Mouse (Mus musculus) lung, adult 2 months (tissue): Measurements from ENCODE around the gene Cntnap1. TPM values are rescaled to one million over a fixed set of nuclear protein-coding genes. Genes with fewer than 3 reads are reported as not detected.

Experiments
- DNase-seq: peaks from one replicate; pipeline ENCODE4 v3.0.0; 2022
- H3K4me1 ChIP-seq: fragments of 200-500 bp; 2 replicates; pipeline ENCODE4 v1.6.1; 2011; ENCODE audit warnings: low read length; ENCODE audit not compliant: control insufficient read depth, insufficient read depth
- H3K4me3 ChIP-seq: fragments of 200-500 bp; replicated peaks from 2 replicates; pipeline ENCODE3; 2011; ENCODE audit warnings: low read depth, mild to moderate bottlenecking, control low read depth, low read length; ENCODE audit errors: extremely low read depth
- CTCF ChIP-seq: fragments of 200-500 bp; IDR thresholded peaks from 2 replicates; pipeline ENCODE4 v1.5.1; 2011; ENCODE audit warnings: mild to moderate bottlenecking, low read length, control low read depth; ENCODE audit not compliant: insufficient read depth
- POLR2A ChIP-seq: fragments of 200-500 bp; IDR thresholded peaks from 2 replicates; pipeline ENCODE4 v1.6.1; 2011; ENCODE audit warnings: low read depth, mild to moderate bottlenecking, control low read depth, low read length, borderline replicate concordance; ENCODE audit errors: extremely low read depth
- WGBS: fragments of 180-500 bp; shearing (Covaris S2); methylation state at CpG from one replicate; pipeline ENCODE4 v1.1.7; 2018; 5-methylcytosine and 5-hydroxymethylcytosine counted together
- polyA plus RNA-seq: library from polyadenylated mRNA; depleted of rRNA; stranded (reverse); fragments of >200 nt; gene quantifications from 2 replicates; pipeline ENCODE4 v1.2.3, GENCODE M21; 2012

The Cntnap1 gene
- polyA plus RNA-seq, 1 experiment = 2.7 TPM

DNA sequence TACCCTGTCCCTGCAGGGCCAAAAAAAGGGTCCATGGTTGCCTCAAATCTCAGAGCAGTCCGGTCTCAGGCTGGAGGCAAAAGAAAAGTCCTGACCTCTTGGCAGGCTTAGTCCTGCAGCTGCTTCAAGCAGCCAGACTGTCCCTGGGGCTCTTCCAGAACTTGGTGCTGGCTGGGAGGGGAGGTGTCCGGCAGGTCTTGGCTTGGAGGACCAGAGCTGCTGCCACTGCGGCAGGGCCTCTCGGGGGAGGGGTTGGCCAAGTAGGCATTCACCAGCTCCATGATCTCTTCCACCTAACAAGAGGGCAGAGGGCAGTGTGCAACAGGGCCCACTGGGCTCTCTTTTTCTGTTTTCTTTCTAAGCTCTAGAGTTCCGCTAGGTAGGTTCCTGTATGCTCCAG, 7.6 kb upstream of the Cntnap1 start:
- Histone ChIP-seq H3K4me3 (no peak overlapping the region), H3K4me1 (peaks cover 6% of the 10 kb centered on the region; the same call in 1 of the 2 replicates)
- no peak for DNase-seq
- no peak for TF ChIP-seq POLR2A
- no peak for TF ChIP-seq CTCF
- WGBS = 42% methylated on average over 5 of the region's 5 CpGs

DNA sequence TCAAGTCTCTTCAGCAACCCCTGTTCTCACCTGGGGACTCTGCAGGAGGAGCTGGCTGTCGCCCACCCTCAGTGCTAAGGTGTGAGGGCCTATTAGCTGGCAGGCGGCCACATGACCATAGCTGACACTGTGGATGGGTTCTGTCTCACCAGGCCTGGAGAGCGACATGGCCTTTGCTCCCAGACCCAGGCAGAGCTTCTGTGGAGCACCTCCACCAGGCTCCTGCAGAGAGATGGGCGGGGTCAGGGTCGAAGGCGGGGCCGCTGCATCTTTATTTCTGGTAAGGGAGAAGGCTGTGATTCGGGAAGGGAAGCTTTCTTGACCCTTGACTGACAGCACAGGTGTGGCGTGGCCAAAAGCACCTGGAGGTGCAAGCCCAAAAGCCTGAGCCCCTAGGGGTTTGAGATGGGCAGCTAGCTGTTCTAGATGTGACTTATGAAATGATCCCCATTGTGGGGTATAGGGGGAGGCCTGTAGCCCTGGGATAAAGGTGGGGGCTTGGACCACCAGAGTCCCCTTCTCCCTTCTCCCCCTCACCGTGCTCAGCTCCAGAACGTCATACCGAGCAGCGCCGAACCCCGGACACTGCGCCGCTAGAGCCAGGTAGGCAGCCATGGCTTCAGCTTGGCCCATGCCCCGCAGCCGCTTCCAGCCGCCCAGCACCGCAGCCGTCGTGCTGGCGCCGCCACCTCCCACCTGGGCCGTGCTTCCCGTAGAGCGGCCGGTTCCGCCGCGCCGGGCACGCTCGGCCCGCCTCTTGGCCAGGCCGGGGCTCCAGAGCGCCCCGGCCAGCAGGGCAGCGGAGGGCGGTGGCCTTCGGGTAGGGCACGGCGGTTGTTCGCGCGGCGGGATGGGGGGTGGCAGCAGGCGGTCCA, 6.6 kb upstream of the Cntnap1 start:
- Histone ChIP-seq H3K4me3 (no peak overlapping the region), H3K4me1 (peaks cover 8% of the 10 kb centered on the region; the same call in 1 of the 2 replicates)
- TF ChIP-seq POLR2A (no peak), CTCF (no peak)
- DNase-seq = no peak
- WGBS = 69% methylated on average over 45 of the region's 49 CpGs

DNA sequence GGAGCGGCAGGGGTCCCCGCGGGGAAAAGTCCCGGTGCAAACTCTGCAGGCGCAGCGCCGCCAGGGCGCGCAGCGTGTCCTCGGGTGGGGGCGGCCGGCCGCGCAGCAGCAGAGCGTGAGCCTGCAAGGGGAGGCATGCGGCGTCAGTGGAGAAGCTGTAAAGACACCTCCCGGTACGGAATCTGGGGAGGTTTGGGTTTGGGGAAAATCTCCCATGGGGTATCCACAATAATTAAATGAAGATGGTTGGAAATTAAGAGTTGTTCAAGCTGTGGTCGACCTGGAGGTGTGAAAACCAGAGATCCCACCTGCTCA, 6.0 kb upstream of the Cntnap1 start:
- no peak overlapping the region for H3K4me3 ChIP-seq
- 60% methylated on average over 21 of the region's 21 CpGs for WGBS
- DNase-seq = no peak
- H3K4me1 ChIP-seq = peaks cover 8% of the 10 kb centered on the region; the same call in 1 of the 2 replicates
- TF ChIP-seq POLR2A (no peak), CTCF (no peak)

DNA sequence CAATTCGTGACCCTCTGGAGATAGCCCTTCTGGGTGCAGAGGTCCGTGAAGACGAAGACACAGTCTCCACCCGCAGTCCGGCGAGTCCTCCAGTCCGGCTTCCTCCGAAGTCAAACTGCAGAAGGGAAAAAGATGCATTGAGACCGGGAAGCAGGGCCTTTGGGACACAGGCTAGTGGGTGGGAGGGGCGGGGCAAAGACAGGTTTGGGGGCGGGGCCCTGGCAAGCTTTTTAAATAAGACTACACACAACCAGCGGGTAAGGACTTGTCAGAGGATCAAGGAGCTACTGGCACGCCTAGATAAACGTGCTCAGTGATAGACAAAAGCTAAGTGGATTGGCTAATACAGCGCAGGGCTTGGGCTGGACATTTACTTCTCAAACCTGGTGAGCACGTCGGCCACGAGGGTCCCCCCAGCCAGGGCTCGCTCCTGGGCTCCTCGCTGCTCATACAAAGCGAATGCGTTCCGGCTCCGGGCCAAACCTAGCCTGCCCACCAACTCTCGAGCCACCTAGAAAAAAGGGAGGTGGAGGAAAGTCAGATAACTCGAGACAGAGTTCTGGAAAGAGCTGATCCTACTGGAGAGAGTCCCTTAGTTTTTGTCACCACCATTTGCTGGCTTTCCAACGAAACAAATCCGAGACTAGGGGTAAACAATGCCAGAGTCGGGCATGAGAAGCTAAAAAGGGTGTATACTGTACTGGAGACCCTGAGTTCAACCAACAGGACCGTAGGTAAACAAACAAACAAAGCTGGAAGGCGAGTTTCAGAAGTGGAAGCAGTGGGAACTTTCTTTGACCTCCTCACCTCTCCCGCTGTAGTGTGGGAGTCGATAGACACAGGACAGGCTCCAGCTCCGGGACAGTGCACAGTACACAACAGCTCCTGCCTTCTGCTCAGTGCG, 5.4 kb upstream of the Cntnap1 start:
- TF ChIP-seq POLR2A (no peak), CTCF (no peak)
- WGBS = 61% methylated on average over 35 of the region's 35 CpGs
- DNase-seq = no peak
- Histone ChIP-seq H3K4me3 (no peak overlapping the region), H3K4me1 (peaks cover 8% of the 10 kb centered on the region; the same call in 1 of the 2 replicates)

DNA sequence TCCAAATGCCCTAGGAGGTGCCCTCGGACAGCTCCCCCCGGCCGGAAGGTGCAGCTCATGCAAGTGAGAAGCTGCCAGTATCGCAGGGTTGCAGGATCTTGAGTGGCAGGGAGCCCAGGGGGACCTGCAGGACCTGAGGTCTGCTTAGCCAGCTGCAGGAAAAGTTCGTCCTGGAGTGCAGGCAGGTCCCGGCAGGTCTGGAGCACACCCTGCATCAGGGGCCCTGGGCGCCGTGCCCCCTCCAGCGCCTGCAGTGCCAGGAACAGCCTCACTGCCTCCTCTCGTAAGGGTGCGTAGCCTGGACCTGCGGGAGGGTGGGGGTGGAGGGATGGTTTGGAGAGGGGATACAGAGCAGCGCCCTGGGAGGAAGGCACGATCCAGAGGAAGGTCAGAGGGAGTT, 4.0 kb upstream of the Cntnap1 start:
- no peak for DNase-seq
- no peak overlapping the region for H3K4me3 ChIP-seq
- no peak for TF ChIP-seq POLR2A
- TF ChIP-seq CTCF = no peak
- WGBS = 86% methylated on average over 14 of the region's 14 CpGs
- peaks cover 8% of the 10 kb centered on the region; the same call in 1 of the 2 replicates for H3K4me1 ChIP-seq

DNA sequence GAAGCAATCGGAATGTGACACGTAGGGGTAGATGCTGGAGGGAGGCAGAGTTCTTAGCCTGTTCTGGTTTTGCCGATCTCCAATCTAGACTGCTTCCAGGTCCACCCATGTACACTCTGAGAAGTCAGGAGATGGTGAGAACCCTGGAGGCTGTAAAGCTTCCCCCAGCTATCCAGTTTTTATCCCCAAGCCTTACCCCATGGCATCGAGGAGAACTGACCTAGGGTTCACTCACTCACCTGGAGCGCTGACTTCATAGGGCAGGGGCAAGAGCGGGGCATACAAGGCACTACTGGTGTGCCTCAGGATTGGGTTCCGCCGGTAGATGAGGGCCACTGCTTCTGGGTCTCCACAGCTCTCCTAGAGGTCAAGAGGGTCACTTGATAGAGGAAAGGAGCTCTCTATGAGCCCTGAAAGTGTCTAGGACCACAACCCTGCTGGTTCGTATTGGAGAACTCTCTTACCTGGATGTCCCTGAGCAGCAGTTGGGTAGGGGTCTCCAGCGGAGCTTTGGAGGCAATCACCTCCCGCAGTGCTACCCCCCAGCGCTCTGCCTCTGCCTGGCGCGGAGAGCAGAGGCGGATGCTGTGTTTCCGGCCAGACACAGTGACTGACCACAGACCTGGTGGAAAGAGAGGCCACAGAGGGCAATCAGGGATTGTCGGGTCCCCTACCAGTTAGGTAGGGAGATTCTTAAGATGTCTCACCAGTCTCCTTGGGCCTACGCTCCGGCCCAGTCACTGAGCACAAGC, 2.9 kb upstream of the Cntnap1 start:
- TF ChIP-seq POLR2A (no peak), CTCF (no peak)
- H3K4me3 ChIP-seq = no peak overlapping the region
- peaks cover 13% of the 10 kb centered on the region; the same call in 1 of the 2 replicates for H3K4me1 ChIP-seq
- DNase-seq = no peak
- 84% methylated on average over 19 of the region's 19 CpGs for WGBS

DNA sequence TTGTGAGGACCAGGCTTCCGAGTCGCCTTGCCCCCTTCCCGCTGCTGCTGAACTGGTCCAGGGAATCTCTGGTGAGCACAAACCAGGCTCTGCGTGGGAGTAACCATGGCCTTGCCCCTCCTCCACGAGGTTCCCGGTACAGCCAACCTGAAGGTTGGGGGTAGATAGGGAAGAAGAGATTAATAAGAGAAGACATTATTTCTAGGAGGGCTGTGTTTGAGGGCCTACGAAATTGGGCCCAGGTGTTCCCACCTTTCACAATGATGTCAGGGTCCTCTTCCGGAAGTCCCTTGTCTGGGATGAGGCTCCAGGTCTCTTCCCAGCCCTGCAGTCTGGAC, 2.4 kb upstream of the Cntnap1 start:
- TF ChIP-seq POLR2A (no peak), CTCF (no peak)
- WGBS = 73% methylated on average over 8 of the region's 8 CpGs
- H3K4me3 ChIP-seq = no peak overlapping the region
- H3K4me1 ChIP-seq = peaks cover 14% of the 10 kb centered on the region
- DNase-seq = no peak

DNA sequence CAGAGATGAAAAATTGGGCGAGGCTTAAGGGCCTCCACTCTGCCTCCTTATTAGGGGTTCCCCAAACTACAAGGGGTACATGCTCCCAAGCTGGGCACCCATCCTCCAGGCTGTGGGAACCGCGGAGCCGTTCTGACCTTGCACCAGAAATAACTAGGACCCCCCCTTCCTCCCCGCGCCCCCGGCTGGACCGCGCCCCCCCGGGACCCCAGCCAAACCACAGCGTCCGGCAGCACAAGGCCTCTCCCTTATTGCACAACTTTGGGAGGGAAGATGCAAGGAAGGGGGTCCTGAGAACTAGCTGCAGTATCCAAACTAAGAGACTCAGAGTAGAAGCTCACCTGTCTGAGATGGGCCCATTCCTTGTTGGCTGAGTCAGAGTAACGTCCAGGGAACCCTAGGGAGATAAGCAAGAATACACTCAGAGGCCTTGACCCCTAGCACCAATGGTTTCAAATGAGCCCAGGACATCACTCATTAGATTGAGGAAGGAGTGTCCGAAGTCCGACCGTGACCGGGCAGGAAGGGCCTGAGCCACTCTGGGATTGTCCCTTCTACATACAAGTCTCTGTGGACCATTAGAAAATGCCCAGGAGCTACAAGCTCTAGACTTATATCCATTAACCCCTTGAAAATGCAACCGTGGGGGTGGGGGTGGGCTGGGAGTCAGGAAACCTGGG, 1.9 kb upstream of the Cntnap1 start:
- no peak for DNase-seq
- peaks cover 15% of the 10 kb centered on the region for H3K4me1 ChIP-seq
- H3K4me3 ChIP-seq = peak overlapping the region; percentile 6
- 43% methylated on average over 18 of the region's 18 CpGs for WGBS
- TF ChIP-seq CTCF = no peak
- TF ChIP-seq POLR2A = no peak
